Mouse (Mus musculus) testis, adult 2 months (tissue): ENCODE results near the gene Bdkrb2.

ENCODE experiments used
- CTCF ChIP-seq: fragments of 200-500 bp; IDR thresholded peaks from 2 replicates; pipeline ENCODE4 v1.5.1; 2012; ENCODE audit warnings: low read depth, mild to moderate bottlenecking, inconsistent platforms, low read length, moderate library complexity; ENCODE audit not compliant: control insufficient read depth, insufficient read depth, insufficient replicate concordance
- POLR2A ChIP-seq: fragments of 200-500 bp; IDR thresholded peaks from 2 replicates; pipeline ENCODE4 v1.6.1; 2012; ENCODE audit warnings: low read depth, mild to moderate bottlenecking, inconsistent platforms, low read length, moderate library complexity; ENCODE audit not compliant: control insufficient read depth

GRCm38 (mm10) chr12:105605212-105605611 is 42.2 kb downstream of the Bdkrb2 start:
- TF ChIP-seq POLR2A (no peak), CTCF (no peak)
